Mouse (Mus musculus): ENCODE results near the gene Slc17a1. TPM values are rescaled to one million over a fixed set of nuclear protein-coding genes. Genes with fewer than 3 reads are reported as not detected.

Gene Slc17a1
- polyA plus RNA-seq (2012; ENCODE audit: low replicate concordance), result not detected in 2 replicates

DNA sequence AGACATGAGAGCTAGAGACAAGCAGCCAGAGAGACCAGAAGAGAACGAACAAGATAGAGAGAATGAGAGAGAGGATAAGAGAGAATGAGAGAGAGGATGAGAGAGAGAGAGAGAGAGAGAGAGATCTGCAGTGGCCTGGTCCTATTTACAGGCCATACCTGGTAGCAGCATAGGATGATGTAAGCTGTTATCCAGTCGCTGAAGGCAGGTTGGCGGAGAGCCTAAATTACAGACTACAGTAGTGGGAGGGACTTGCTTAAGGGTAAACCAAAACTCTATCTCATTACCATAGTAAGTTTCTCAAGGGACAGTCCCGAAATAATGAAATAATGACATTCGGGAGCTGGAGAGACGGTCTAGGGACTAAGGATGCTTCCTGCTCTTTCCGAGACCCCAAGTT, at the start of gene Slc17a1:
Slc17a1 (plus strand) TSS at position 346 of the 400 bp plus-strand sequence.

GRCm38 (mm10) chr13:23839308-23839707, 28.2 kb upstream of the Slc17a1 start, which contains the start of gene Slc17a3:
TSS of gene Slc17a3 (plus strand) at chr13:23839434.

GRCm38 (mm10) chr13:23914376-23915167, 47.0 kb downstream of the Slc17a1 start, which contains the start of gene Slc17a4:
TSS of gene Slc17a4 (minus strand) at chr13:23915009.

GRCm38 (mm10) chr13:23933421-23934210, 66.1 kb downstream of the Slc17a1 start, which contains the start of gene Hist1h2ba:
TSS of gene Hist1h2ba (minus strand) at chr13:23934156.

GRCm38 (mm10) chr13:23934211-23934520, 66.6 kb downstream of the Slc17a1 start, which contains the start of gene Hist1h2aa:
TSS of gene Hist1h2aa (plus strand) at chr13:23934462.

Other genes with a start within 250 kb of the Slc17a1 start
- 1.4 and 1.7 TPM in 2 replicates for gene Hist1h2be, start 246.6 kb upstream of the Slc17a1 start, polyA plus RNA-seq (2012; ENCODE audit: low replicate concordance)
- gene Hist1h1e, start 245.2 kb upstream of the Slc17a1 start, polyA plus RNA-seq (2012; ENCODE audit: low replicate concordance), result 5.6 and 11.8 TPM in 2 replicates
- 0.80 and 1.2 TPM in 2 replicates for gene Hist1h2ac, start 183.8 kb upstream of the Slc17a1 start, polyA plus RNA-seq (2012; ENCODE audit: low replicate concordance)
- 10.2 and 11.3 TPM in 2 replicates for gene Hist1h2bc, start 183.6 kb upstream of the Slc17a1 start, polyA plus RNA-seq (2012; ENCODE audit: low replicate concordance)
- not detected in 2 replicates for gene Hist1h1t, start 171.9 kb upstream of the Slc17a1 start, polyA plus RNA-seq (2012; ENCODE audit: low replicate concordance)
- 2.4 and 2.5 TPM in 2 replicates for gene Hist1h4c, start 169.3 kb upstream of the Slc17a1 start, polyA plus RNA-seq (2012; ENCODE audit: low replicate concordance)
- 12.7 and 34.4 TPM in 2 replicates for gene Hfe, start 156.9 kb upstream of the Slc17a1 start, polyA plus RNA-seq (2012; ENCODE audit: low replicate concordance)
- 26.1 and 77.9 TPM in 2 replicates for gene Hist1h1c, start 128.9 kb upstream of the Slc17a1 start, polyA plus RNA-seq (2012; ENCODE audit: low replicate concordance)
- 0.55 and 4.8 TPM in 2 replicates for gene Hist1h3c, start 122.1 kb upstream of the Slc17a1 start, polyA plus RNA-seq (2012; ENCODE audit: low replicate concordance)
- gene Hist1h2bb, start 121.0 kb upstream of the Slc17a1 start, polyA plus RNA-seq (2012; ENCODE audit: low replicate concordance), result 3.5 and 6.0 TPM in 2 replicates
- gene Hist1h2ab, start 116.6 kb upstream of the Slc17a1 start, polyA plus RNA-seq (2012; ENCODE audit: low replicate concordance), result 4.8 and 6.2 TPM in 2 replicates
- 4.0 TPM in 1 of 2 replicates, not detected in the other for gene Hist1h3b, start 115.5 kb upstream of the Slc17a1 start, polyA plus RNA-seq (2012; ENCODE audit: low replicate concordance)
- gene Hist1h4b, start 110.7 kb upstream of the Slc17a1 start, polyA plus RNA-seq (2012; ENCODE audit: low replicate concordance), result 4.4 and 10.3 TPM in 2 replicates
- 5.9 and 9.4 TPM in 2 replicates for gene Hist1h4a, start 106.5 kb upstream of the Slc17a1 start, polyA plus RNA-seq (2012; ENCODE audit: low replicate concordance)
- 1.4 and 5.7 TPM in 2 replicates for gene Hist1h3a, start 105.4 kb upstream of the Slc17a1 start, polyA plus RNA-seq (2012; ENCODE audit: low replicate concordance)
- 0.40 and 0.81 TPM in 2 replicates for gene Hist1h1a, start 104.1 kb upstream of the Slc17a1 start, polyA plus RNA-seq (2012; ENCODE audit: low replicate concordance)
- not detected in 2 replicates for gene Trim38, start 97.8 kb upstream of the Slc17a1 start, polyA plus RNA-seq (2012; ENCODE audit: low replicate concordance)
- not detected in 2 replicates for gene Slc17a2, start 60.8 kb upstream of the Slc17a1 start, polyA plus RNA-seq (2012; ENCODE audit: low replicate concordance)
- gene Slc17a3, start 28.3 kb upstream of the Slc17a1 start, polyA plus RNA-seq (2012; ENCODE audit: low replicate concordance), result not detected in 2 replicates
- not detected in 2 replicates for gene Slc17a4, start 47.3 kb downstream of the Slc17a1 start, polyA plus RNA-seq (2012; ENCODE audit: low replicate concordance)
- gene Hist1h2ba, start 66.4 kb downstream of the Slc17a1 start, polyA plus RNA-seq (2012; ENCODE audit: low replicate concordance), result not detected in 2 replicates
- gene Hist1h2aa, start 66.7 kb downstream of the Slc17a1 start, polyA plus RNA-seq (2012; ENCODE audit: low replicate concordance), result not detected in 2 replicates
- gene Scgn, start 123.5 kb downstream of the Slc17a1 start, polyA plus RNA-seq (2012; ENCODE audit: low replicate concordance), result not detected in 2 replicates